Mouse (Mus musculus) liver, embryonic 12.5 days (tissue): ENCODE data around the gene Vps29. TPM values are rescaled to one million over a fixed set of nuclear protein-coding genes. Genes with fewer than 3 reads are reported as not detected.
"Not testable (repeated sequence)": the region's sequence is repeated elsewhere in the genome, so short reads cannot be mapped to it uniquely, and the experiment has no call there.

Source experiments
- ATAC-seq: fragments of 200-750 bp; cut with Nextera tagmentation; 2 replicates; pipeline ENCODE4 v1.8.0; 2017; ENCODE audit warnings: moderate number of reproducible peaks, mild to moderate bottlenecking, moderate library complexity
- H3K27ac ChIP-seq: fragments of 300-500 bp; sonication (generic); 2 replicates; pipeline ENCODE4 v1.5.1; 2016; ENCODE audit warnings: mild to moderate bottlenecking
- H3K27me3 ChIP-seq: fragments of 300-500 bp; sonication (generic); replicated peaks from 2 replicates; pipeline ENCODE4 v1.6.1; 2016; ENCODE audit warnings: mild to moderate bottlenecking, moderate library complexity
- H3K36me3 ChIP-seq: fragments of 300-500 bp; sonication (generic); 2 replicates; pipeline ENCODE4 v1.6.1; 2016; ENCODE audit warnings: mild to moderate bottlenecking, moderate library complexity
- H3K4me1 ChIP-seq: fragments of 300-500 bp; sonication (generic); 2 replicates; pipeline ENCODE4 v1.6.1; 2016
- H3K4me2 ChIP-seq: fragments of 300-500 bp; sonication (generic); 2 replicates; pipeline ENCODE4 v1.6.1; 2016; ENCODE audit warnings: mild to moderate bottlenecking, moderate library complexity
- H3K4me3 ChIP-seq: fragments of 300-500 bp; sonication (generic); 2 replicates; pipeline ENCODE4 v1.5.1; 2016; ENCODE audit warnings: mild to moderate bottlenecking, moderate library complexity
- H3K9ac ChIP-seq: fragments of 300-500 bp; sonication (generic); 2 replicates; pipeline ENCODE4 v1.6.1; 2016; ENCODE audit warnings: mild to moderate bottlenecking, moderate library complexity
- H3K9me3 ChIP-seq: fragments of 300-500 bp; sonication (generic); replicated peaks from 2 replicates; pipeline ENCODE4 v1.6.1; 2016; ENCODE audit warnings: mild to moderate bottlenecking, moderate library complexity
- WGBS: fragments of 180-500 bp; shearing (Covaris S2); methylation state at CpG from one replicate; pipeline ENCODE4 v1.1.7; 2016; ENCODE audit not compliant: insufficient replicate concordance; 5-methylcytosine and 5-hydroxymethylcytosine counted together
- polyA plus RNA-seq: library from polyadenylated mRNA; unstranded; fragments of >200 nt; fragmentation: Nextera tagmentation; extraction: Ambion mirVana; gene quantifications from 2 replicates; pipeline ENCODE4 v1.2.1, GENCODE M21; 2016

The Vps29 gene
- polyA plus RNA-seq, 1 experiment from 2014 or later, result 137 TPM

DNA sequence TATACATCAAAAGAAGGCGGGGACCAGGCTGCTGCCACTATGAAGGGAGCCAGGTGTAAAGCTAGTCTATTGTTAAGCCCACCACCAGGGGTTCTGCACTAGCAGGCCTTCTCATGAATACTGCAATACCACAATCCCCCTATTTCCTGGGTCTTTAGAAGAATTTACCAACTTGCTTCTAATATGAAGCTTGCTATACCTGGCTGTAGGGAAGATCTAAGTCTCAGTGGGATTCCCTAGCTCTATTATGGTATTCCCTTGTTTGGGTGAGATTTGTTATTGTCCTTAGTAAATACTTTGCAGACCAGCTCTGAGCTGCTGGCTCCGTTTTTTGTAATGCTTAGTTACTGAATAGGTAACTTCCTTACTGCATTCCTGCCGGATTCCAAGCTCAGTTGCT, 35.2 kb upstream of the Vps29 start:
- Histone ChIP-seq H3K4me1 (peaks cover 33% of the 10 kb centered on the region), H3K36me3 (peaks cover 68% of the 10 kb centered on the region)
- H3K9me3 ChIP-seq, ATAC-seq, H3K4me2 ChIP-seq, H3K27me3 ChIP-seq, H3K9ac ChIP-seq, H3K4me3 ChIP-seq, H3K27ac ChIP-seq: not testable (repeated sequence)
- 77% methylated on average over 3 of the region's 3 CpGs for WGBS

DNA sequence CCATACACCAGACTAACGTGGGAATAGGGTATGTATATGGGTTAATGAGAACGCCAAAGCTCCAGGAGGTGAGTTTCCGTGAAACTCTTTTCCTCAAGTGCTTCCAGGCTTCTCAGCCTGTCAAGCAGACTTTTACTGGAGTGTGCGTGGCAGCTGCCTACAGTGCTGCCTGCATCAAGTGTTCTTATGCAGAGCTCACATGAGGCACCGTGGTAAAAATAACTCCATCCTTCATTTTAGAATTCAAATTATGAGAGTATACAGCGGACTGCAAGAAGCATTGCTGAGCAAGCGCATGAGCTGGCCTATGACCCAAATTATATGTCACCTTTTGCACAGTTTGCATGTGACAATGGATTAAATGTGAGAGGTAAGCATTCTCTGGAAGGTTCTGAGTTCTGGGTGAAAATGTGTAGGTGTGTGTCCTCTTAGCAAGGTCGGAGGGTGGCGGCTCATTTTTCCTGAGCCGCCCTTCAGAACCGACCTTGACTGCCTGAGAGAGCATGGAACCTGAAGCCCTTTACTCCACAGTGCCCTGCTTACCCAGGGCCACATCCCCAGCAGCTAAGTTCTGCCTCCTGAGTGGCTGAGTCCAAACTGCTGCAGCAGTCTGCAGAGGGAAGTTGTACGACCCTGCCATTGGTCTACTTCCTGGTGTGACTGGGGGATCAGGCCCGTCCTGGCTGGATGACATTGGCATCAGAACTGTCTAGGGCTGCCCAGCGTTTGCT, 34.5 kb upstream of the Vps29 start:
- ATAC-seq, result no peak
- no peak overlapping the region for H3K4me3 ChIP-seq
- H3K36me3 ChIP-seq, result peaks cover 72% of the 10 kb centered on the region
- no peaks in the 10 kb centered on the region for H3K27me3 ChIP-seq
- H3K9ac ChIP-seq, result no peak overlapping the region
- no peak overlapping the region for H3K4me2 ChIP-seq
- peaks cover 26% of the 10 kb centered on the region for H3K4me1 ChIP-seq
- 81% methylated on average over 14 of the region's 14 CpGs for WGBS
- H3K27ac ChIP-seq, result no peak overlapping the region
- H3K9me3 ChIP-seq, result no peaks in the 10 kb centered on the region

GRCm38 (mm10) chr5:122320205-122320781, 33.9 kb upstream of the Vps29 start:
- H3K36me3 ChIP-seq, result peaks cover 79% of the 10 kb centered on the region
- no peak for ATAC-seq
- H3K9me3 ChIP-seq, result no peaks in the 10 kb centered on the region
- WGBS, result 73% methylated on average over 12 of the region's 12 CpGs
- H3K4me3 ChIP-seq, result no peak overlapping the region
- no peak overlapping the region for H3K9ac ChIP-seq
- H3K4me1 ChIP-seq, result peaks cover 20% of the 10 kb centered on the region
- no peaks in the 10 kb centered on the region for H3K27me3 ChIP-seq
- H3K4me2 ChIP-seq, result no peak overlapping the region
- H3K27ac ChIP-seq, result no peak overlapping the region

- ATAC-seq, result no peak
- Histone ChIP-seq H3K9ac (no peak overlapping the region), H3K36me3 (peaks cover 74% of the 10 kb centered on the region), H3K27me3 (no peaks in the 10 kb centered on the region), H3K4me1 (no peaks in the 10 kb centered on the region), H3K9me3 (no peaks in the 10 kb centered on the region), H3K4me3 (no peak overlapping the region), H3K4me2 (no peak overlapping the region), H3K27ac (no peak overlapping the region)
- 89% methylated on average over 8 of the region's 8 CpGs for WGBS
Observed at GRCm38 (mm10) chr5:122323523-122323922, 30.6 kb upstream of the Vps29 start.

- H3K36me3 ChIP-seq, result peaks cover 62% of the 10 kb centered on the region
- H3K4me3 ChIP-seq, result no peak overlapping the region
- H3K9me3 ChIP-seq, result no peaks in the 10 kb centered on the region
- H3K27ac ChIP-seq, result no peak overlapping the region
- H3K9ac ChIP-seq, result no peak overlapping the region
- no peak overlapping the region for H3K4me2 ChIP-seq
- H3K27me3 ChIP-seq, result no peaks in the 10 kb centered on the region
- peaks cover 2% of the 10 kb centered on the region; the same call in 1 of the 2 replicates for H3K4me1 ChIP-seq
- WGBS, result 83% methylated on average over 23 of the region's 23 CpGs
- no peak for ATAC-seq
Observed at GRCm38 (mm10) chr5:122324608-122325431, 29.3 kb upstream of the Vps29 start.

DNA sequence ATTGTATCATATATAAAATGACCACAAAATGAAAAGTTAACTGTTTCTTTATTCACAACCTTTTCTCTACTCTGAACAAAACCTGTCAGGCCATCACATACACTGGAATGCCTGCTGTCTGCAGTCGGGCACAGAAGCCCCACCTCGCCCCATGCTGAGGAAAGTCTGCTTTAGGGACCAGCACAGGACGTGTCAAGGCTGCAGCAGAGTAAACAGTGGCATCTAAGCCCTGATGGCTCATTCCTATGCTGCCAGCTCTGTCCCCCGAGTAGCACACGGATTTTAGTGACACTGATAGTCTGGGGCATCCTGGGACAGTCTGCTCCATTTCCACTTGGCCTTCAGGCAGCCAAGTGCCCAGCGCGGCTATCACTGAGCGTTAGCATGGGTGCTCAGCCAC, 28.7 kb upstream of the Vps29 start:
- H3K36me3 ChIP-seq, result peaks cover 55% of the 10 kb centered on the region
- no peak overlapping the region for H3K4me3 ChIP-seq
- H3K27ac ChIP-seq, result no peak overlapping the region
- no peak for ATAC-seq
- H3K4me1 ChIP-seq, result peaks cover 4% of the 10 kb centered on the region; the same call in 1 of the 2 replicates
- no peak overlapping the region for H3K9ac ChIP-seq
- WGBS, result 83% methylated on average over 8 of the region's 8 CpGs
- no peaks in the 10 kb centered on the region for H3K9me3 ChIP-seq
- H3K27me3 ChIP-seq, result no peaks in the 10 kb centered on the region
- no peak overlapping the region for H3K4me2 ChIP-seq

DNA sequence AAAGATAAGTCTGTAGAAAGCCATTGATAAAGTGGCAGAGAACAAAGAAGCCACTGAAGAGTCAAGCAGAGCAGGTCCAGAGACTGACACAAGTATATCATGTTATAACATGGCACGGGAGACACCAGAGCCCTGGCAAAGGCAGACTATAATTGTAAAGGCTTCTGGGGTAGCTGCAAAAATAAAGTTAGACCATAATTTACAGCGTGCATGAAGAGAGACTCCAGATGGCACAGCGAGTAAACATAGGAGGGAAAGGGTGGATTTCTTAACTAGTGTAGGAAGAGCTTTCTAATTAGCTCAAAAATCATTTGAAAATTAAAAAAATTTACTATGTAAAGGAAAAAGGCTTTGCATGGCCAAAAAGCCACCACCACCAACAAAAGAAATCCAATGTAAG, 26.9 kb upstream of the Vps29 start:
- Histone ChIP-seq H3K27me3 (no peaks in the 10 kb centered on the region), H3K4me1 (peaks cover 4% of the 10 kb centered on the region; the same call in 1 of the 2 replicates), H3K36me3 (peaks cover 37% of the 10 kb centered on the region), H3K9me3 (no peaks in the 10 kb centered on the region), H3K9ac (no peak overlapping the region), H3K27ac (no peak overlapping the region), H3K4me3 (no peak overlapping the region), H3K4me2 (no peak overlapping the region)
- 80% methylated on average over 3 of the region's 3 CpGs for WGBS
- no peak for ATAC-seq

- ATAC-seq, result no peak
- no peaks in the 10 kb centered on the region for H3K27me3 ChIP-seq
- 71% methylated on average over 4 of the region's 4 CpGs for WGBS
Observed at GRCm38 (mm10) chr5:122330269-122330668, 23.9 kb upstream of the Vps29 start.

GRCm38 (mm10) chr5:122334682-122335081, 19.5 kb upstream of the Vps29 start:
- WGBS, result 46% methylated on average over 3 of the region's 3 CpGs
- Histone ChIP-seq H3K4me1 (peaks cover 4% of the 10 kb centered on the region; the same call in 1 of the 2 replicates), H3K27me3 (no peaks in the 10 kb centered on the region), H3K27ac (no peak overlapping the region), H3K9me3 (no peaks in the 10 kb centered on the region), H3K4me2 (no peak overlapping the region), H3K4me3 (no peak overlapping the region), H3K36me3 (no peaks in the 10 kb centered on the region), H3K9ac (no peak overlapping the region)
- no peak for ATAC-seq

More at GRCm38 (mm10) chr5:122330269-122330668, 23.9 kb upstream of the Vps29 start:
- Histone ChIP-seq H3K4me2 (no peak overlapping the region), H3K27ac (no peak overlapping the region), H3K9me3 (no peaks in the 10 kb centered on the region), H3K9ac (no peak overlapping the region), H3K4me3 (no peak overlapping the region), H3K36me3 (peaks cover 16% of the 10 kb centered on the region), H3K4me1 (peaks cover 4% of the 10 kb centered on the region; the same call in 1 of the 2 replicates)

DNA sequence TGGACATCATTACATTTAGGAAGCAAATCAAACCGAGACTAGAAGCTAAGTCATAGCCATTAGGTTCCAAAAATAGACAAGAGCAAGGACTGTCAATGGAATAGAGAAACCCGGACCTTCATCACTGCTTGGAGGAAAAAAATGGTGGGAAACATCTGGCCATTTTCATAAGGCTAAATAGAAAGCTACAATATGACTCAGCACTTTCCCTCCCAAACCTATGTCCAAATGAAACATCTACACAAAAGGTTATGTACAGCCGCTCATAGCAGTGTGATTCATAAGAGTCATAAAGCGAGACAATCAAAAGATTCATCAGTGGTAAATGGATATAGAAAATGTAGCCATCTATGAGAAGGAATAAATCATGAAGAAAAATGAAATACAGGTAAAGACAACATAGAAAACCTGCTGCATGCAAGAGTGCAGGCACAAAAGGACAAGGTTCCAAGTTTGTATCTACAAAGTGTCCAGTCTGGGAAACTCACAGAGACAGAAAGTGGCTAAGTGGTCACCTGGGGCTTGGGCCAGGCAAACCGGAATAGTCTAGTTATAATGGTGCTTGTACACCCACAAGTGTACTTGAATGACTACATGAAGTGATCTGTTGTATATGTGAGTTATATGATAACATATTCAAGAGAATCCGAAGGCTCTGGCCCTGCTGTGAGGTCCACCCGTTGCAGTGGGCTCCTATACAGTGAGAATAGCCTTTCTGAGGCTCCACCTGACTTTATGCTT, 17.4 kb upstream of the Vps29 start:
- H3K9ac ChIP-seq, result no peak overlapping the region
- H3K36me3 ChIP-seq, result no peaks in the 10 kb centered on the region
- 81% methylated on average over 7 of the region's 7 CpGs for WGBS

GRCm38 (mm10) chr5:122342874-122343273, 11.3 kb upstream of the Vps29 start:
- Histone ChIP-seq H3K9ac (no peak overlapping the region), H3K36me3 (no peaks in the 10 kb centered on the region), H3K4me2 (no peak overlapping the region), H3K4me3 (no peak overlapping the region), H3K9me3 (no peaks in the 10 kb centered on the region), H3K27me3 (no peaks in the 10 kb centered on the region), H3K27ac (no peak overlapping the region), H3K4me1 (no peaks in the 10 kb centered on the region)
- WGBS, result 18% methylated on average over 1 of the region's 1 CpGs
- ATAC-seq, result no peak

More for the DNA sequence above, 17.4 kb upstream of the Vps29 start:
- Histone ChIP-seq H3K9me3 (no peaks in the 10 kb centered on the region), H3K27ac (no peak overlapping the region), H3K4me1 (no peaks in the 10 kb centered on the region), H3K4me3 (no peak overlapping the region), H3K27me3 (no peaks in the 10 kb centered on the region), H3K4me2 (no peak overlapping the region)
- no peak for ATAC-seq
